Mouse (Mus musculus) gastrocnemius, postnatal 14 days (tissue): ENCODE data around the gene Olfr544. TPM values are rescaled to one million over a fixed set of nuclear protein-coding genes. Genes with fewer than 3 reads are reported as not detected.
"Not testable (repeated sequence)": the region's sequence is repeated elsewhere in the genome, so short reads cannot be mapped to it uniquely, and the experiment has no call there.

Experiments
- DNase-seq: peaks from one replicate; pipeline ENCODE4 v3.0.0; 2021; ENCODE audit warnings: mixed read lengths
- intact Hi-C: fragments of 180-260 bp; cut with DNase I; formaldehyde crosslinking; loops from one replicate; pipeline ENCODE4 v1.15.1; 2025; ENCODE audit warnings: low total_unique reads
- long read RNA-seq, 2 experiments: library from polyadenylated mRNA; stranded (forward); transcript quantifications; one replicate each; pipeline ENCODE4 v2.0.0; 2021
- total RNA-seq, 2 experiments: library from RNA; stranded (reverse); gene quantifications; 2 replicates each; pipeline ENCODE4 v1.2.3; 2021

Olfr544 gene
- not detected for total RNA-seq
- long read RNA-seq, experiment 1, result 0 reads
- long read RNA-seq, experiment 2, result 0 reads

- intact Hi-C loops, result no loop called here
These were observed at the start of gene Olfr544 for GRCm38 (mm10) chr7:102488161-102488560. Olfr544 (minus strand) TSS chr7:102488313.

GRCm38 (mm10) chr7:102534449-102534848 lies 46.3 kb upstream of the Olfr544 start, which contains the start of gene Olfr547:
Olfr547 (plus strand) TSS chr7:102534749.
- no peak for DNase-seq
- intact Hi-C loops, result no loop called here

More at GRCm38 (mm10) chr7:102488161-102488560, at the start of gene Olfr544:
- no peak for DNase-seq

GRCm38 (mm10) chr7:102529052-102529451 lies 40.9 kb upstream of the Olfr544 start:
- intact Hi-C loops, result no loop called here
- DNase-seq, result no peak

- DNase-seq, result no peak
- intact Hi-C loops, result loop anchor here (10.0 kb wide), 1 partner anchor 398 kb away; the partner anchor contains the start of gene Olfr571
These were observed 28.9 kb upstream of the Olfr544 start for GRCm38 (mm10) chr7:102517051-102517335.

DNA sequence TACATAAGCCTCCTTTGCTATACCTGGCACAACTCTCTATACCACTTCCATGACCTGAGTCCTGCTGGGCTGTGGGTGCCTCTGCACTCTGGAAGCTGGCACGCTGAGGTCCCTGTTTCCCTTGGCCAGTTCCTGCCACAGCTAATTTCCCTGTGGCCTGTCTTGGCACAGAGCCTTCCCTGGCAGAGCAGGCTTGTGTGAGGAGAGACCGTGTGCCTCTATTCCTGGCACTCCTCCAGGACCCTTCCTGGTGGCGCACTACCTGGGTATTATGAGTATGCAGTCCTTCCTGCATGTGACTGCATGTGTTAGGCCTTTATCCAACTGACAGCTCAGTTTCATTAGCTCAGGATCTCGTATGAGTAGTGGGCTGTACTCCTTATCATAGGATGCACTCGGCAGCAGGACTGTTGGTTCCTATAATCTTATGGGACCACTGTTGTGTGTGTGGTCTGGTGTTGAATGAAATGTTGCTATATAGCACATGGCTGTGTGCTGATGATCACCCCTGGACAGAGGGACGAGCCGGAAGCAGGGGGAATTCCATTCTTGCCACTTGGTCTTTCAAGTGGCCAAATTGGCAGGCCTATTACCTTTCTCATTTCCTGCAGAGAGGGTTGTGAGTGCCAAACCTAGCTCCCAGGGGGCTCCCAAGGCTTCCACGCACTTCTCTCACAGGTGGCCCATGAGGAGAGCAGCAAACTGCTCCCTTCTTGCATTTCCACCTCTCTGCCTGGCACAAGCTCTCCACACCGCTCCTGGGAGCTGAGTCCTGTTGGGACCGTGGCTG lies 28.3 kb upstream of the Olfr544 start:
- intact Hi-C loops, result loop anchor here (10.0 kb wide), 1 partner anchor 398 kb away; the partner anchor contains the start of gene Olfr571
- no peak for DNase-seq

DNA sequence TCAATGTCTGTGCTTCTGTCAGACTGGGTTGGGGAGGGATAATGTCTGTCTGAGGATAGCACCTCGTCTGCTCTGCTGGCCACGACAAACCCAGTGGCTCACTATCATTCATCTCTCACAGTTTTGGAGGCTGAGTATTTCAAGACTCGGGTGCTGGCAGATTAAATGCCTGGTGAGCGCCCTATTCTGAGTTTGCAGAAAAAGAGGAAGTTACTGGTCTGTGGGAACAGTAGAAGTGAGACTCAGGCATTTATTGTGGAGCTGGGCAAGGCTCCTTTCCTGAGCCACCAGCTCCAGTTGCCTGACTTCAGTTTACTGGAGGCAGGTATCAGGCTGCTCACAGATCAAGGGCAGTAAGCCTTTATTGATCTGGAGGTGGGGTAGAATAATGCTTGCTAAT lies 26.0 kb upstream of the Olfr544 start:
- DNase-seq, result no peak
- intact Hi-C loops, result loop anchor here (5.0 to 10.0 kb wide), 2 partner anchors 123 to 401 kb away; partner anchors contain the start of genes Olfr554 and Olfr571

DNA sequence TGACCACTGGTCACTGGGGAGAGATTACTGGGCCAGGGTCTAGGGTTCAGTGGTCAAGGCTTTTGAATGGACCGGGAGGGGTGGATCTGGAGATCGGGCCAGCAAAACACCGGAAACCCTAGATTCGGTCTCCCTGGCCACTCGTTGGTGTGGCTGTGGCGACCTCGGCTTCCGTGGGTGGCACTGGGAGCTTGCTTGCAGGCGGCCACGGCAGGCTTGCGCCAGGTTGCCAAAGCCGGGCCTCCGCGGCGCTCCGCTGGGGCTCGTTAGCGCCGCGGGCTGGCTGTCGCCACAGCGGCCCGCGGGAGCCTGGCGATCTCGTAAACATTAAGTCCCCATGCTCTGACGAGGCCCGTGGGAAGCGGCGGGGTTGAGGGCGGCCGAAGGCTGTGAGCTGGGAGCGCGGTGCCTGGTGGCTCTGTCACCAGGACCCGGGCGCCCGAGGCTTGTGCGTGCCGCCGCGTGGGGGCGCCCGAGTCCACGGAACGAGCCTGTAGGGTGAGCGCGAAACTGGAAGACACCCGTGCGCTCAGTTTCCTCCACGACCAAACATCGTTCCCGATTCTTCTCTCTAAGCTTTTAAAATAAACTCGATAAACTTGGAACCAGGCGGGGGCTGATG lies 24.8 kb upstream of the Olfr544 start:
- intact Hi-C loops, result loop anchor here (5.0 to 10.0 kb wide), 2 partner anchors 124 to 402 kb away; partner anchors contain the start of genes Olfr554 and Olfr571
- peak; percentile 88 for DNase-seq

- intact Hi-C loops, result loop anchor here (5.0 to 10.0 kb wide), 2 partner anchors 125 to 403 kb away; partner anchors contain the start of genes Olfr554 and Olfr571
- DNase-seq, result no peak
These were observed 23.8 kb upstream of the Olfr544 start for GRCm38 (mm10) chr7:102511927-102512326.

DNA sequence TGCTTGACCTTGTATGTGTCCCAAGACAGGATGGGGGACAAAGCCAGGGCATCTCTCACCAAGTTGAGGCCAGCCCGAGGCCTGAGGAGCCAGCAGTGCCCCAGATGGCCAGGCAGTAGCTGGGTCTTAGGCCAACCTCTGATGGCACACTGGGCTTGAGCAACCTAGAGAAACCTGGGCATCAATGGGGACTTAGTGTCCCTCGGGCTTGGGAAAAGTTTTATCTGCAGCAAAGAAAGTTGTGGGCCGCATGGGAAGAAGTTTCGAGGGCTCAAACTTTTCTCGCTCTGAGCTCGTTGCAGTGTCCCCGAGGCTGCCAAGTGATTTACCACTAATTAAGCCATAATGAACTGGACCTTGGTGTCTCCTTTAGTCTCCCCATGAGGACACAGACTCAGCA lies 21.6 kb upstream of the Olfr544 start:
- intact Hi-C loops, result loop anchor here (5.0 to 10.0 kb wide), 2 partner anchors 128 to 405 kb away; partner anchors contain the start of genes Olfr554 and Olfr571
- no peak for DNase-seq

DNA sequence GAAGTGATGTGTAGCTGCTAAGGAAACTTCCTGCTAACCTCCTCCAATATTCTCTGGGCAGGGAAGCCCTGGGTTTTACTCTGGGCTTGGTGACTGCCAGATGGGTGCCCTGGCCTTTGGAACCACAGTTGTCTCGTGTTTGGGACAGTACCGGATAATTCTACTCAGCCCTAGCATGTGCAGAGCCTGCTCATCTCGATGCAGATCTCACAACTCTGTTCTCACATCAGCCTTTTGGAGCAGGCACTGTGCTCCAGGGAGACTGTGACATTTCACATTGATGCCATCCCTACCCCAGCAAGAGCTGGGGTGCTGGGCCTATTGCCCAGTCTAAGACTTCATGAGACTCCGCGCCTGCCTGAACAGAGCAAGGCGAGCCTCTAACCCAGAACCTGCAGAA lies 20.6 kb upstream of the Olfr544 start:
- intact Hi-C loops, result no loop called here
- DNase-seq, result no peak

GRCm38 (mm10) chr7:102508066-102508465 lies 20.0 kb upstream of the Olfr544 start:
- intact Hi-C loops, result no loop called here
- DNase-seq, result no peak

GRCm38 (mm10) chr7:102506848-102507247 lies 18.7 kb upstream of the Olfr544 start:
- intact Hi-C loops, result no loop called here
- peak; percentile 58 for DNase-seq

- no peak for DNase-seq
- intact Hi-C loops, result no loop called here
These were observed 13.9 kb upstream of the Olfr544 start for GRCm38 (mm10) chr7:102501986-102502385.

DNA sequence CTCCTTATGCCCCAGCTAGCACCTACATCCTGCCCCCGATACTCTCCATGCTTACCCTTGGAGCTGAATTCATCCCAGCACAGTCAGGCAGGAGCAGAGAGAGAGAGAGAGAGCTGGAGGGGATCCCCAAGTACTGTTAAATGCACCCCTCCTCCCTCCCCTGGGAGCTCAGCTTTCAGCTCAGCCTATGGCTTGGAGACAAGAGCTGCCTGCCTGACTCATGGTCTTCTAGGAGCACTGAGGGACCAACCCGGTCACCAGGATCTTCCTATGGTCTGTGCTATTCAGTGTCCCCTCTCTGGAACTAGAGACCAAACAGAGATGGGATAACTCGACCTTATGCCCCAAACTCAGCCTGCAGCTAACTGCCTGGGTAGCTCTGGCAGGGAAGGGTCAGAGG lies 11.4 kb upstream of the Olfr544 start, which contains the start of gene Olfr545:
Gene Olfr545, minus strand, starts transcription at position 101 of the 400 bp plus-strand sequence.
- intact Hi-C loops, result no loop called here
- DNase-seq, result no peak

DNA sequence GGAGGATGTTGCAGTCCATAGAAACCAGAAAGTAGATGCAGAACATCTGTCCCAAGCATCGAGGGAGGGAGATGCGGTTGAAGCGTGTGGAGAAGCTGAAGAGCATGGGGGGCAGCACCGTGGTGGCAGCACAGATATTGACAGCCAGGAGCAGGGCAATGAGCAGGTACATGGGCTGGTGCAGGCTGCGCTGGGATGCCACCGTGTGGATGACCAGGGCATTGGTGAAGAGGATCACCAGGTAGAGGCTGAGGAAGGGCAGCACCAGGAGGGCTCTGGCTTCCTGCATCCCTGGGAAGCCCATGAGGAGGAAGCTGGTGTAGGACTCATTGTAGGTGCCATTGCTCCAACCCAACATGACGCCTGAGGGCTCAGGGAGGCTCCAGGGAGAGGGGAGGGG lies 6.3 kb upstream of the Olfr544 start:
- intact Hi-C loops, DNase-seq: not testable (repeated sequence)

GRCm38 (mm10) chr7:102486105-102486504 lies 2.0 kb downstream of the Olfr544 start:
- no peak for DNase-seq
- intact Hi-C loops, result no loop called here

GRCm38 (mm10) chr7:102484766-102485165 lies 3.3 kb downstream of the Olfr544 start:
- DNase-seq, intact Hi-C loops: not testable (repeated sequence)

DNA sequence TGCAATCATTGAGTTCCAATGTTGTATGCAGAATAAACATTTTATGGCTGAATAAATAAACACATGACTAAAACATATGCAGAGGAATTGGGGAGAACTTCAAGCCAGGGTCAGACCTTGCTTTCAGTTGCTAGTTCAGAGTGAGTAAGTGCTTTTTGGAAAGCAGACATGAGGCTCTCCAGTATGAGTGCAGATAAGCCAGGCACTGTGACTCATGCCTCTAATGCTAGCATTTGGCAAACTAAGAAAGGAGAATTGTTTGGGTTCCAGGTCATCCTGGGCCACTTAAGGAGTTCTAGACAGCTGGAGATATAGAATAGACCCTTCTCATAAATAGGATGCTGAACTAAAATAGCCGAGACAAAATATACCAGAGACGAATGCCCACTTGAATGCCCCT lies 4.4 kb downstream of the Olfr544 start:
- DNase-seq, result no peak
- intact Hi-C loops, result no loop called here

DNA sequence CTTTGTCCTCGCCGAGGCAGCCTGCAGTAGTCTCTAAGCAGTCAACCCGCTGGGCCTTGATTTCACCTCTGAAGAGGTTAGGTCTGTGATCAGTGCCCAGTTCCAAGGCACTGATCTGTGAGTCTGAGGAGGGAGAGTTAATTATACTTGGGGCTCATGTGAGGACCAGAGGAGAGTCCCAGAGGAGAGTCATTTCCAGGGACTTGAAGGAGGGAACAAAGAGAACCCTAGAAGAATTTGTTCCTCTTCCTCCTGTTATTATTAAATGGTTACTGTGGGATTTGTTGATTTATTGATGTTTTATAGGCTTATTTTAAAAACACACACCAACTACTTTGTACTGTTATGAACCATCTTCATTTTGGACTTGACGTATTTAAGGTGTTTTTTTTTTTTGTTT lies 6.5 kb downstream of the Olfr544 start, which contains the start of gene Olfr543:
Gene Olfr543, minus strand, starts transcription at position 101 of the 400 bp plus-strand sequence.
- intact Hi-C loops, result no loop called here
- no peak for DNase-seq

DNA sequence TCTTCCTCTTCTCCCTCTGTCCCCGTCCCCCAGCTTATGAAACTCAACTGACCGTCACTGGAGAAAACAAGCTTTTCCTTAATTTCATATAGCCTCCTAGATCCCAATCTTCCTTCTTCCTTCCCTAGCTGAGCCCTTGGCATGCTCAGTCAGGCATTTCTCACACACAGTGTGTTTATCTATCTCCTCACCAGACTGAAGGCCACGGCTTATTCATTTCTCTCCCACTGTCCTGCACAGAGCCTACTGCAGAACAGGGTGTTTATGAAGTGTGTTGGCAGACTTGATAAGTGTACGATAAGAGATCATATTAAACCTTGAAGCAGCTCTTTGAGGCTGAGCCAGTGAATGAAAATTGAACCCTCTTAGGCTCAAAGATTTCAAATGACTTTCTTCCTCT lies 7.3 kb downstream of the Olfr544 start:
- intact Hi-C loops, result no loop called here
- no peak for DNase-seq
